Mouse (Mus musculus): ENCODE results near the gene Treml2. TPM values are rescaled to one million over a fixed set of nuclear protein-coding genes. Genes with fewer than 3 reads are reported as not detected.
"Not testable (repeated sequence)": the region's sequence is repeated elsewhere in the genome, so short reads cannot be mapped to it uniquely, and the experiment has no call there.

Gene Treml2
- total RNA-seq, 4 experiments from 2014 or later = 0.56 to 0.82 (median 0.64) TPM

DNA sequence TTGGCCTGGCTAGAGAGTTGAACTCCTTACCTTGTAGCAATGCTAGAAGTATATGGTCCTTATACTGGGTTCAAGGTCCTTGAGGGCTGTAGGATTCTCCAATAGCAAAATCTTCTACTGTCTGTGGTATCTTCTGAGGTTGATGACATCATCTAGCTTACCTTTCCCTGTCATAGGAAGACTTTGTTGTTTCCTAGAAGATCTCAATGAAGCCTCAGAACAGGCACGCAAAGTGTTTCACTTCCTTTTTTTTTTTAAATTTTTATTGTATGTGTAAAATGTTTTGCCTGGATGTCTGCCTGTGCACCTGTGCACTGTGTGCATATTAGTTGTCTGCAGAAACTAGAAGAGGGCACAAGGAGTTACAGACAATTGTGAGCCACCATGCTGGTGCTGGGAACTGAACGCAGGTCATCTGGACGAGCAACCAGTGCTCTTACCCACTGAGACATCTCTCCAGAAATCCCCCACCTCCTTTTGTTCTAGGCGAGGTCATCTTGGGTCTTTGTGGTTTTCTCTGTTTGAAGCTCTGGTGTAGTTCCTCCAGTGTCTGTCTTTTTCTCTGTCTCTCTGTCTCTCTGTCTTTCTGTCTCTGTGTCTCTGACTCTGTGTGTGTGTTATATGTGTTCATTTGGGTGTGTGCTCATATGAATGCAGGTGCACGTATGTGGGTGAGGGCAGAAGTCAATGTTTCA lies 5.7 kb upstream of the Treml2 start:
- no peak for DNase-seq (ENCODE audit: low spot score)

DNA sequence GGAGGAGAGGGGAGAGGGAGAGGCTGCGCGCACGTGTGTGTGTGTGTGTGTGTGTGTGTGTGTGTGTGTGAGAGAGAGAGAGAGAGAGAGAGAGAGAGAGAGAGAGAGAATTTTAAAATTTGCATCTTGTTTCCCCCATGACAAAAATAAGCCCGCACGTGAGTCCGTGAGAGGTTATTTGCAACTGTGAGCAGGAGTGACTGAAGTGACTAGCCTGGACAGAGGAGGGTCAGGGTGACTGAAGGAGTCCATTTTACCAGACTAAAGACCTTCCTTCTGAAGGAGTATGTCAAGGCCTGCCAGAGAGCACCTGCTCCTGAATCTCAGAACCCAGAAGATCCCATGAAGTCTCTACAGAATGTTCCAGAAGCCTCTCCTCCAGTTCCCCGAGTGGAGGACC lies 458 bp downstream of the Treml2 start:
- DNase-seq (ENCODE audit: low spot score) = no peak

DNA sequence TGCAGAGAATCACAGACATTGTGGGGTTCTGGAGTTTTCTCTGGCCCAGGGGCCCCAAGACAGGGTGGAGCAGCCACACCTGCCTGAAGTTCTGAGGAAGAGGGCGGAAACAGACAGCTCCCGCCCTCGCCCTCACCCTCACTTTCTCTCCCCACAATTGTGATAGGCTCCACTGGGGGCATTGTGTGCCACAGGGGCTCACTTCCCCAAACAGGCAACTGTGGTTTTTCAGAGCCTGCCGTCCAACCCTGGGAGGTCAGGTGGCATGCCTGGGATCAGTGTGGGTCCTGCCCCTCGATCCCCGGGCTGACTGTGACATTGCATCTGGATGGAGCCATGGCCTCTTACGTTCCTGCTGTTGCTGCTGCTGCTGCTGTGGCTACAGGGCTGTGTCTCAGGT lies 901 bp downstream of the Treml2 start:
- no peak for DNase-seq (ENCODE audit: low spot score)

DNA sequence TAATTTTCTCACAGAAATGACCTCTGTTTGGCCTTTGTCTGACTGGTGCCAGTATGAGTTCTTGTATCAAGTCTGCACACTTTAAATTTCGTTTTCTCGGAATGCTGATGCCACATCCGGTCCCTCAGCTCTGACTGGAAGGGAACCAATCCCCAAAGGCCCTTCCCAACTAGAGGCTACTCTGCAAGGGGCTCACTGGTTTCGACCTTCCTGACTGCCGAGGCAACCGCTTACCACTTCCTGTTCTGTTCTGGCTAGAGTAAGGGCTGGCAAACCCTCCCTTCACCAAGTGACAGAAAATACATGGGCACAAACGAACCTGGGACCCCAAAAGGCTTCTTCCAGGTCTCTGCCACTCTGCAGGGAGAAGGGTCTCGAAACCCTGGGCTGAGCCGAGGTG lies 1.6 kb downstream of the Treml2 start:
- DNase-seq (ENCODE audit: low spot score) = no peak

DNA sequence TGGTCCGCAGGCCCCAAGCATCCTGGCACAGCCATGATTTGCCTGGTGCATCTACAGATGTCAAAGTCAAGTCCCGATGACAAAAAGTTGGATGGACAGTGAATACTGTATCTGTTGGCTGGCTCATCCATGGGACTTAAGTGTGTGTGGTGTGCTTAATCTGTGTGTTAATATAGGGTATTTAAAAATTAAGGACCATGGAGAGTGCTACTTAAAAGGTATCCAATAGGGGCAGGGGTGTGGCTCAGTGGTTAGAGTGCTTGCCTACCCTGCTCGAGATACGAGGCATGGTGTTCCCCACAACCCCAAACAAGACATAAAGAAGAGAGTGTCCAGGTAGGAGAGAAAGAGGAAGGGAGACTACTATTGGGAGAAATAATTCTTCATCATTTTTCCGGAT lies 2.5 kb downstream of the Treml2 start:
- no peak for DNase-seq (ENCODE audit: low spot score)

DNA sequence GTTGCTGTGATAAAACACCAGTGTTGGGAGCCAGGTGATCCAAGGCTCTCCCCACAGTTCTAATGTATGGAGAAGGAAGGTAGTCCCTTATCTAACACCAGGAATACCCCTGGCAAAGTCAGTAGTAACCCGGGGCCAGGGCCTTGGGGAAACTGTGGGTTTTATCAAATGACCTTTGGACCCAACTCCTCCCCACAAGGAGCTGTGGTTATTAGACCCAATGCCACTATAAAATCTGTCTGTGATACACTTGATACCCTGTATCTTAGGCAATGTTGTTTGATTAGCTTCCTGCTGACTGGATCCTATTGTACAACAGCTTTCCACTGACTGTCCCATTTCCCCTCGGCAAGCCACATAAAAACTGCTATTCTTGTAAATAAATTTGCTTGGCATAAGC lies 12.8 kb downstream of the Treml2 start:
- no peak for DNase-seq (ENCODE audit: low spot score)

DNA sequence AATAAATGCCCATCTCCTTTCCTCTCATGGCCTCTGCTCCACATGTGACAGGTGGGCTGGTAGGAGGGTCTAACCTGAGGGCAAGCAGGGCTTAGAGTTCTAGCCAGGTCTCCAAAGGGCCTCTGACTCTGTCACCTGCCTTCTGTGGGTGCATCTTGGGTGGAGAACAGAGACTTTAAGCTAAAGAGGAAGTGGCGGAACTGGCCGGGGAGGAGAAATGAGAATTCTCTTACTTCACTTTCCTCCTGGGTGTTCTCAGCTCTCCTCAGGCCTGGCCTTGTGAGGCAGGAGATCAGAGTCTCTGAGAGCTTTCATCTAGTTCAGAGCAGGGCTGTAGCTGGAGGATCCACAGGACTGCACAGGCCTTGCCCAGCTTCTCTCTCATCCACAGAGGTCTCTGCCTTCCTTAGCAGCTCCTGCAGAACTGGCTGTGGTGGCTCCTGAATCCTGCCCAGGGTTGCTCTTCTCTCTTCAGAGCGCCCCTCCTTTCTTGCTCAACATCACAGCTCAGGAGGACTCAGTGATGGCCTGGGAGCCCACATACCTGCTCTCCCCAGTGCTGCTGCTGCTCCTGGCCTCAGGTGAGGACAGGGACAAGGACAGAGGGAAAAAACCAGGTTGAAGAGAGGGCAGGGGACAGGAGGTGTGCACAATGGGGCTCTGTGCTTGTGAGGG lies 16.7 kb downstream of the Treml2 start, which contains the start of gene B430306N03Rik:
Gene B430306N03Rik (plus strand): TSS at position 237 of the 675 bp plus-strand sequence.
- not testable (repeated sequence) for DNase-seq (ENCODE audit: low spot score)

DNA sequence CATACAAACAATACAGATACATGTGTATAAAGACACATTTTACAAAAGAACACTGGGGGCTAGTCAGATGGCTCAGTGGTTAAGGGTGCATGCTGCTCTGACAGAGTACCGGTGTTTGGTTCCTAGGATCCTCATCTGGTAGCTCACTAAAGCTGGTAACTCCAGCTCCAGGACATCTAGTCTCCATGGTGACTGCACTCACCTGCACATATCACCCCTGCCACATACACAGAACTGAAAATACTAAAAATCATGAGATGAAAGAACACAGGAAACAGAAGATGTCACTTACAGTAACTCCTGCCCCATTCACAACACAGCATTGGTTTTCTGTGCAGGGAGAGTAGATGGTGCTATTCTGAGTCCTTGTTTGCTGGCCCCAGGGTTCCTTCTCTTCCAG lies 19.4 kb downstream of the Treml2 start:
- DNase-seq (ENCODE audit: low spot score) = no peak

DNA sequence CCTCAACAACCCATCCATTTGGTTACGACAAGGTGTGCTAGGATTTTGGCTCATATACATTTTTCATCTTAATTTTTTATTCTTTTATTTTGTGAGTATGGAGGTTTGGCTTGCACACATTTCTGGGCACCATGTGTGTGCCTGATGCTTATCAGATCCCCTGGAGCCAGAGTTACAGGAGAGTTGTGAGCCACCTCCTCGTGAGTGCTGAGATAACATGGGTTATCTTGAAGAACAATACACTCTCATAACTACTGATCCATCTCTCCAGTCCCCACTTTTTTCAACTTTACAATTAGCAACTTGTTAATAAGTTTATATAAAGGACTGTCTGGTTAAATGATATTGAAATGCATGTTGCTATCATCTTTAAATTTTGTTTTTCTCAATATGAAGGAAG lies 22.0 kb downstream of the Treml2 start:
- no peak for DNase-seq (ENCODE audit: low spot score)

DNA sequence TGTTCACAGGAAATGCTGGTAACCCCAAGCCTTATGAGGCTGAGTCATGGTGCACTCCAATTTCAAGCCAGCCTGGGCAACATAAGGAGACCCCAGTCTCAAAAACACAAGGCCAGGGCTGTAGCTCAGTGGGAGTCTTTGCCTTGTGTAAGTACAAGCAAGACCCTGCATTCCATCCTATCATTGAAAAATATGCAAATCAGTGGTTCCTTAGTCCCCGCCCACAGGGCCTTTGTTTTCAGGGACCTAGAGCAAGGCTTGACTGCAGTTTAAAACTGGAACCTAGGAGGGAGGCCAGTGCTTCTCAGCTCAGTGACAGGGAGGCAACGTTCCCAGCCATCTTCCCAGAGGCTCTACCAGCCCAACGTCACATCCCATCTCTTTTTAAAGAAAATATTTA lies 23.9 kb downstream of the Treml2 start:
- no peak for DNase-seq (ENCODE audit: low spot score)

DNA sequence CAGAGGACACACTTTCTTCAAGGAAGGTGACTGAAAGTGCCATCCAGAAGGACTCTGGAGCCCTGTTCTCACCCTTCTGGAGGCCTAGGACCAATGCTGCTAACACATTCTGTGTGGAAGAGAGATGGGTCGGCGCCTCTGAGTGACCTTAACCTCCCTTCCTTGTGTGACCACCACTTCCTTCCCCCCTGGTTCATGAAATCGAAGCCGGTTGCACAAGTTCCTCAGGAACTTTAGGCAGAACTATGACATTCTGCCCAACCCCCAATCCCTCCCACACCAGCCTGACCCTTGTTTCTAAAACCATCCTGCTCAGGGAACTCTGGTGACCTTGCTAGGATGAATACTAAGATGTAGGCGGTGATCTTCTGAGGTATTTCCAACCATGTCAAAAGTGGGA lies 25.0 kb downstream of the Treml2 start:
- DNase-seq (ENCODE audit: low spot score) = no peak

DNA sequence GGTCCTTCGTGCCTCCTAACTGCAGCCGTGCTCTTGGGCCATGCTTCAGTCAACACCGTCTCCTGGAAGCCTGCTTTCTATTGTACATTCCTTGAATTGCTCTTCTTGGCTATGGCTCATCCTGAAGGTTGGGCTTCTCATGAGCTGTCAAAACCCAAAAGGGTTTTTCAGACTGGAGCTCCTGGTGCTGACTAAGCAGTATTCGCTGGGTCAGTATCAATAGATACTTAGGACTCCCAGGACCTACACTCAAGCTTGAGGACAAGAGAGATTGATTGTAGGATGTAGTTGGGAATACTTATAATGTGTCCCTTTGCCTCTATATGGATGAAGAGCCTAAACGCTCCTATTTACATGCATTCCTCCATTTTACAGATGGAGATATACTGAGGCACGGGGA lies 25.8 kb downstream of the Treml2 start:
- no peak for DNase-seq (ENCODE audit: low spot score)

DNA sequence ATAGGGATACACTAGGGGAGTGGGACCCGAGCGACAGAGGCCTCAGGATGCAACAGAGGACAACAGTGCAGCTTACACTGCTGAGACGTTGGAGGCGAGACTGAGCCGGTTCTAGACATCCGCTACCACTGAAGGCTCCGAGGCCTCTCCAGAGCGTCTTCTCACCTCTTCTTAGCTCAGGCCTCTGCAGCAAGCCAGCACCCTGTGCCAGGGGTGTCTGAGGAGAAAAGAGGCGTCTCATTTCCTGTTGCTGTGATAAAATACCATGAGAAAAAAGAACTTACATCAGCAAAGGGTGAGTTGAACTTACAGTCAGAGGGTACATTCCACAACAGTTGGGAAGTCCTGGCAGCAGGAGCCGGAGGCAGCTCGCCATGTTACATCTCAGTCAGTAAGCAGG lies 26.3 kb downstream of the Treml2 start:
- no peak for DNase-seq (ENCODE audit: low spot score)

DNA sequence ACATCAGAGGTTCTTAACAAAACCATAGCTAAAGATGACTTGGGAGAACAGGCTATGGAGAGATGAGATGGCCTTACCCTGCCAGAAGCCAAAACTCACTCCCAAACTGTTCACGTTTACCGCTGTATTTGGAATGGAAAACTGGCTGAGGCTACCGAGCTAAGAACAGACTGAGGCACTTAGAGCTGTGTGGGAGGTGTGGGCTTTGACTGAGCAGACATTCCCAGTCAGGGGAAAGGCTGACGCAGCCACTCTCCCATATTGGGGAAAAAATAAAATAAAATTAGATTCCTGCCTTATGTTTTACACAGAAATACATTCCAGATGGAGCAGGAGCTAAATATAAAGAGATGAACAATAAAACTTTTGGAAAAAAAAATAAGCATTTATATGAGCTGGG lies 27.4 kb downstream of the Treml2 start:
- DNase-seq (ENCODE audit: low spot score) = no peak

DNA sequence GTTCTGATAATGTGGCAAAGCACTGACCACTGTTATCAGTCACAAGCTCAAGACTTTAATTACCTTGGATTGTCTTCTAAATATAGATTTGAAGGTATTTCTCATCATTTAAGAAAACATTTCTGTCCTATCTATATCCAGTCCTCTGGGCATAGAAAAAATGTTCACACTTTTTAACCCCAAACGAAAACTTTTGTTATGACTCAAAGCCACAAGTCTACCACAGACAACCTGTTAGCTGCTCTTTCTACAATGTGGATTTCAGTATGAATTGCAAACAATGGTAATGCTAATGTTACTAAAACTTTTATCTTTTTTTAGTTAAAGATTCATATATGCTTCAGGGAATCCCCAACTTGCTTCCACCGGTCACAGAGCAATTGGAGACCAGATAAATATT lies 33.2 kb downstream of the Treml2 start:
- DNase-seq (ENCODE audit: low spot score) = no peak

DNA sequence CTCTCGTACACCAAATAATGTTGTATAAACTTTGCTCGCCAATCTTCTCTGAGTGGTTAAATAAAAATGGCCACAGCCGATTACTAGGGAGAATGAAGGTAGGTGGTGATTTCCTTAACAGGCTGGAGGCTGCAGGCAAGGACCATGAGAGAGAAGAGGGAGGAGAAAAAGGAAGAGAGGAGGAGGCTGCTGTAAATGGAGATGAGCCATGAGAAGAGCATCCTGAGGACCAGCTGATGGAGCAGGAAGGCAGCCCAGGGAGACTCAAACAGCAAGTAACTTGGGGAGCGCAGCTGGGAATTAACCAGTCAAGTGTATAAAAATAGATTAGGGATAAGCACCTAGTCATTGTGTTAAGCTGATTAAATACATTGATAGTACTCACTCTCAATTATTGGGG lies 34.9 kb downstream of the Treml2 start:
- no peak for DNase-seq (ENCODE audit: low spot score)

DNA sequence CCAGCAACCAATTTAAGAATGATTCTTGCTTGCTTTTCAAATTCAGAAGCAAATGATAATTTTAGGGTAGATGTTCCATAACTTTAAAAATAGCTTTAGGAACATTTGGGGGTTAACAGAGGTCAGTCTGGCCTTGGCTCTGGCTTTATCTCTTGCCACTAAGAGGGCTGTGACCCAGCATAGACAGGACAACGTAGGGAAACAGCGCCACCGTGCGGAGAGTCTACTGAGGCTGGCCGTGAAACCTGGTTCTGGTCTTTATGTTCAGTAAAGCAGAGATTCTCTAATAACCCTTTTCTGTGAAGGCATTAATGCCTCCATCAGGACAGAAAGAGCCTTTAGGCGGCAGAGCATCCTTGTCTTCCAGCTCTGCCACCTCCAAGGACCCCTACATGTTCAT lies 37.6 kb downstream of the Treml2 start:
- DNase-seq (ENCODE audit: low spot score) = peak; percentile 79

DNA sequence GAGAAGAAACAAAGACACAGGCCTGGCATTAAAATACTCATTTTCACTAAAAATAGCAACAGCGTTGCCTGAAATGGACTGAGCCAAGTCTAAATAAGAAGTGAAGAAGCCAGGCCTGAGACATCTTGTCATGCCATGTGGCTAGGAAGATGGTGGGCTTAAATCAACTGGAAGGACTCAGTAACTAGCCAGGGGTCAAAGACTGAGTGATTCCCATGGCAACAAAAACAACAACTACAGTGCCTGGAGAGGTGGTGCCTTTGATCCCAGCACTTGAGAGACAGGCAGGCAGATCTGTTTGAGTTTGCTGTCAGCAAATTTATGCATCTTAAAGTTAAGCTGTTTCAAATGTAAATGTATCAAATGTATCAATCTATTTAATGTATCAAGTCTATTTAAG lies 41.0 kb downstream of the Treml2 start:
- no peak for DNase-seq (ENCODE audit: low spot score)

DNA sequence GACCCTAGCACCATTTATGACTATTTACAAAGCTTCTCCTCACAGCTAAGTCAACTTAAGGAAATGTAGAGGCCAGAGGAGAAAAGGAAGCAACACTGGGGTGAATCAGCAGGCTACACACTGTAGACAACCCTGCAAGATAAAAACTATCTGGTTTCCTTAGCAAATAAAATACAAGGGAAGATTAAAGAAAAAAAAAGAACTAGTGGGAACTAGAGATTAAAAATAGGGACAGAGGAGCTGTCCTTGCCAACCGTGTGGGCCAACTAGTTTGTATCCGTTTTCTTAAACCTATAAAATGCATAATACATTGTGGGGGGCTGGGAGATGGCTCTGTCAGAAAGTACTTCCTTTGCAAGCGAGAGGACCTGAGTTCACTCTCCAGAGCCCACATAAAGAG lies 42.6 kb downstream of the Treml2 start:
- no peak for DNase-seq (ENCODE audit: low spot score)

DNA sequence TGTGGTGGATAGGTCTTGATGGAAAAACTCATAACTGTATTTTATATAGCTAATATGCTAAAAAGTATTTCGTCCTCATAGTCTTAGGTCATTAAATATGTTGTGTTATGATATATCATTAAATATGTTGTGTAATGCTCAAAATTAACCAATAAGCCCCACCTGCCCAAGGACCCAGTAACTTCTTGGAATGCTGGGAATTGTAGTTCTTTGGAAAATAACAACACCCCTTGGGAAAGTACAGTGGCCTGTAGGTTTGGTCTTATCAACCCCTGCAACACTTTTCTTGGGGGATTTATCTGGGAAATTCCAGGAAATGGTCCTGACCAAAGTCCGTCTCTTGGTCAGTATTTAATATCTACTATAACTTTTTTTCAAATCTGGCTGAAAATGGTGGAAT lies 43.8 kb downstream of the Treml2 start:
- DNase-seq (ENCODE audit: low spot score) = no peak

DNA sequence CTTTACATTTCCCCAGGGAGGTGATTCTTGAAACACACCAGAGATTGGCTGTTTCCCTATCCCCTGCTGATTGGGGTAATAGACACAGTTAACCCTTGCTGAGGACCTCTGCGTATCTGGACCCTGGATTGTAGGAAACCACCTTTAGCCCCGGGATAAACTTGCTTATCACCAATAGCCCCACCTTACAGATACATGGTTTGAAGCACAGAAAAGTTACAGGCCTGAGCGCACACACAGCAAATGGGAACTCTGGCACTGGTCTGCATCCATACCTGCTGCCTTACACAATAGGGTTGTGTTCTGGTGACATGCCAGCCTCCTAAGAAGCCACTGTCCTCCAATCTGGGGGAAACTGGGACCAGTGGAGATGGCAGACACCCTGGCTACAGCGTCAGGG lies 46.5 kb downstream of the Treml2 start:
- DNase-seq (ENCODE audit: low spot score) = no peak

DNA sequence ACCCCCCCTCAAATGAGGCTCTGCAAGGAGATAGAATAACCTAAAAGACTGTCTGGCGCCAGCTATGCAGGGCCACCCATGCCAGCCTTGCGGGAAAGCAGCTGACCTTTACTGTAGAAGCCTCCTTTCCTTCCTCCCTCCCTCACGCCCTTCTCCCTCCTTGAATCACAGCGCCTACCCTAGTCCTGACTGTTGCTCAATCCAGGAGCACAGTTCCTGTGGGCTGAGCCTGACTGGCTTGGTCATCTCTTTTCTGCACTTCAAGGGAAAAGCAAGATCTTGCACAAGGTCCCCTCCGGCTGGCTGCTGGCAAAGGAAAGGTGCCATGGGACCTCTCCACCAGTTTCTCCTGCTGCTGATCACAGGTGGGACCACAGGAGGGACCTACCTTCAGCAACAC lies 46.9 kb downstream of the Treml2 start, which contains the start of gene Trem2:
Gene Trem2 (plus strand): TSS at position 171 of the 400 bp plus-strand sequence.
- DNase-seq (ENCODE audit: low spot score) = no peak

DNA sequence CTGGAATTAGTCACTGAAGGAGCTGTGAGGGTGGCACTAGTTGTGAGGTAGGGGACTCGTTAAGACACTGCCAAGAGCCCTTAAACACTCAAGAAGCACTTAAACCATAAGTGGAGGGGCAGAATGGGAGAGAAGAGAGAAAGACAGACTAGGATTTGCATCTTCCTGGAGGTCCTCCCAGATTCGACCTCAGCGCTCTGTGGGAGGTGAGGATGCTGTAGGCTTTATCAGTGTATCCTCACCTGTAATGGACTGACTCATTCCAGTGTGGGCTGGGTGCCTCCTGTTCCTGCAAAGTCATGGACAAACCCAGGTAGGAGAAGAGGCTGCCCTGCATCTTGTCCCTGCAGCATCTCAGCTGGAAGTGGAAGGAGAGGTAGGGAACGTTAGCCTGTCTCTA lies 47.5 kb downstream of the Treml2 start:
- DNase-seq (ENCODE audit: low spot score) = no peak

DNA sequence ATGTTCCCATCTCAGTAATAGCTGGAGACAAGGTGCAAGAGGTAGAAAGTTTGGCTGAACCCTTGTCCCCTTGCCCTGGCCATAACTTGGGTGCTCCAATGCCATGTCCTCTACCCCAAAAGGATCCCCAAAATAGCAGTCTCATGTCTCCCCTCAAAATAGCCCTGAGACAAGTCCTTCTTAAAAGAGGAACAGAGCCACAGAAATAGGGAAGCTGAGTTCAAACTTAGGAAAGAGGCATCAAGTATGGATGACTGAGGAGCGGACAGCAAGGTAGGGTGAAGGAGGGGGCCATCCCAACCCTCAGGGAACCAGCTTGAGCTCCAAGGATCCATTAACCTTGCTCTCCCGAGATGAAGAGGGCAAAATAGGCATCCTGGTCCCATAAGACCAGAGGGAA lies 48.0 kb downstream of the Treml2 start:
- DNase-seq (ENCODE audit: low spot score) = no peak

Data from heart, adult 8-10 months (tissue).